Mouse (Mus musculus) stomach, embryonic 16.5 days (tissue): Measurements from ENCODE around the gene Draxin. TPM values are rescaled to one million over a fixed set of nuclear protein-coding genes. Genes with fewer than 3 reads are reported as not detected.

Experiments
- ATAC-seq: fragments of 200-750 bp; cut with Nextera tagmentation; 2 replicates; pipeline ENCODE4 v1.8.0; 2017; ENCODE audit warnings: moderate number of reproducible peaks, moderate TSS enrichment; ENCODE audit not compliant: insufficient read depth, low FRiP score
- H3K27ac ChIP-seq: fragments of 300-500 bp; sonication (generic); 2 replicates; pipeline ENCODE4 v1.5.1; 2014; ENCODE audit warnings: low read length
- H3K27me3 ChIP-seq: fragments of 300-500 bp; sonication (generic); 2 replicates; pipeline ENCODE4 v1.6.1; 2014; ENCODE audit warnings: low read length, control low read depth, mixed read lengths; ENCODE audit not compliant: control insufficient read depth, insufficient read depth
- H3K36me3 ChIP-seq: fragments of 300-500 bp; sonication (generic); 2 replicates; pipeline ENCODE4 v1.6.1; 2014; ENCODE audit warnings: low read length; ENCODE audit not compliant: control insufficient read depth, insufficient read depth
- H3K4me1 ChIP-seq: fragments of 300-500 bp; sonication (generic); 2 replicates; pipeline ENCODE4 v1.6.1; 2014; ENCODE audit warnings: low read length, control low read depth, mixed read lengths; ENCODE audit not compliant: control insufficient read depth, insufficient read depth
- H3K4me2 ChIP-seq: fragments of 300-500 bp; sonication (generic); 2 replicates; pipeline ENCODE4 v1.6.1; 2014; ENCODE audit warnings: low read depth, low read length, mixed read lengths
- H3K4me3 ChIP-seq: fragments of 300-500 bp; sonication (generic); replicated peaks from 2 replicates; pipeline ENCODE4 v1.5.1; 2014; ENCODE audit warnings: mild to moderate bottlenecking, low read length
- H3K9ac ChIP-seq: fragments of 300-500 bp; sonication (generic); 2 replicates; pipeline ENCODE4 v1.6.1; 2014; ENCODE audit warnings: low read length
- H3K9me3 ChIP-seq: fragments of 300-500 bp; sonication (generic); replicated peaks from 2 replicates; pipeline ENCODE4 v1.6.1; 2016; ENCODE audit warnings: low read length, control low read depth; ENCODE audit not compliant: control insufficient read depth
- WGBS: fragments of 180-500 bp; shearing (Covaris S2); extraction: QIAGEN DNeasy Blood & Tissue Kit; methylation state at CpG from one replicate; pipeline ENCODE4 v1.1.7; 2014; 5-methylcytosine and 5-hydroxymethylcytosine counted together
- polyA plus RNA-seq: library from polyadenylated mRNA; unstranded; fragments of >200 nt; fragmentation: Nextera tagmentation; extraction: Ambion mirVana; gene quantifications from 2 replicates; pipeline ENCODE4 v1.2.1, GENCODE M21; 2015

The Draxin gene
- polyA plus RNA-seq, 1 experiment from 2014 or later: 0.04 TPM

- Histone ChIP-seq H3K9me3 (no peaks in the 10 kb centered on the region), H3K36me3 (no peaks in the 10 kb centered on the region), H3K4me1 (peaks cover 9% of the 10 kb centered on the region; the same call in 1 of the 2 replicates), H3K27me3 (peaks cover 72% of the 10 kb centered on the region), H3K4me2 (no peak overlapping the region), H3K9ac (no peak overlapping the region), H3K27ac (no peak overlapping the region), H3K4me3 (no peak overlapping the region)
- no peak for ATAC-seq
- WGBS: 21% methylated on average over 4 of the region's 4 CpGs
These were observed 36.5 kb upstream of the Draxin start for GRCm38 (mm10) chr4:148166986-148167385.

- WGBS: 4% methylated on average over 10 of the region's 10 CpGs
- Histone ChIP-seq H3K27ac (no peak overlapping the region), H3K9ac (no peak overlapping the region), H3K4me3 (no peak overlapping the region), H3K4me1 (peaks cover 9% of the 10 kb centered on the region; the same call in 1 of the 2 replicates), H3K4me2 (no peak overlapping the region), H3K36me3 (no peaks in the 10 kb centered on the region), H3K9me3 (no peaks in the 10 kb centered on the region), H3K27me3 (peaks cover 73% of the 10 kb centered on the region)
- ATAC-seq: peak; percentile 38; the same call in 1 of the 2 replicates
These were observed 35.9 kb upstream of the Draxin start for GRCm38 (mm10) chr4:148166431-148166830.

- H3K27me3 ChIP-seq: peaks cover 78% of the 10 kb centered on the region
- no peak overlapping the region for H3K9ac ChIP-seq
- H3K4me3 ChIP-seq: no peak overlapping the region
- H3K4me2 ChIP-seq: no peak overlapping the region
- no peak for ATAC-seq
- no peak overlapping the region for H3K27ac ChIP-seq
- H3K9me3 ChIP-seq: no peaks in the 10 kb centered on the region
- H3K36me3 ChIP-seq: no peaks in the 10 kb centered on the region
- peaks cover 9% of the 10 kb centered on the region; the same call in 1 of the 2 replicates for H3K4me1 ChIP-seq
- WGBS: 7% methylated on average over 17 of the region's 17 CpGs
These were observed 35.1 kb upstream of the Draxin start for GRCm38 (mm10) chr4:148165551-148165950.

GRCm38 (mm10) chr4:148164461-148164860, 34.0 kb upstream of the Draxin start:
- WGBS: 2% methylated on average over 16 of the region's 16 CpGs
- peaks cover 9% of the 10 kb centered on the region; the same call in 1 of the 2 replicates for H3K4me1 ChIP-seq
- no peak overlapping the region for H3K27ac ChIP-seq
- H3K9me3 ChIP-seq: no peaks in the 10 kb centered on the region
- peak overlapping the region; percentile 30 for H3K4me3 ChIP-seq
- H3K9ac ChIP-seq: no peak overlapping the region
- H3K36me3 ChIP-seq: no peaks in the 10 kb centered on the region
- peaks cover 74% of the 10 kb centered on the region for H3K27me3 ChIP-seq
- no peak for ATAC-seq
- peak overlapping the region; percentile 54; the same call in 1 of the 2 replicates for H3K4me2 ChIP-seq

- H3K9me3 ChIP-seq: no peaks in the 10 kb centered on the region
- H3K36me3 ChIP-seq: no peaks in the 10 kb centered on the region
- no peak overlapping the region for H3K27ac ChIP-seq
- H3K4me1 ChIP-seq: peaks cover 12% of the 10 kb centered on the region
- no peak overlapping the region for H3K9ac ChIP-seq
- WGBS: under 1% methylated on average over 29 of the region's 29 CpGs
- H3K4me2 ChIP-seq: peak overlapping the region; percentile 54
- ATAC-seq: peak; percentile 39; the same call in 1 of the 2 replicates
- peaks cover 71% of the 10 kb centered on the region for H3K27me3 ChIP-seq
- H3K4me3 ChIP-seq: peak overlapping the region; percentile 30
These were observed 33.5 kb upstream of the Draxin start for GRCm38 (mm10) chr4:148164002-148164439.

GRCm38 (mm10) chr4:148160436-148161390, 30.2 kb upstream of the Draxin start, which contains the start of the genes Fbxo44 and Fbxo2:
Gene Fbxo44, minus strand, starts transcription at chr4:148160482.
Gene Fbxo2, plus strand, starts transcription at chr4:148160621.
- Histone ChIP-seq H3K4me1 (peaks cover 14% of the 10 kb centered on the region), H3K27me3 (peaks cover 54% of the 10 kb centered on the region), H3K9me3 (no peaks in the 10 kb centered on the region), H3K4me2 (peak within 1 kb of the TSS; percentile 99), H3K27ac (no peak within 1 kb of the TSS), H3K36me3 (no peaks in the 10 kb centered on the region), H3K9ac (peak within 1 kb of the TSS; percentile 79), H3K4me3 (peak within 1 kb of the TSS; percentile 65)
- WGBS: under 1% methylated on average over 43 of the region's 43 CpGs
- ATAC-seq: peak; percentile 59

- peaks cover 45% of the 10 kb centered on the region for H3K27me3 ChIP-seq
- no peaks in the 10 kb centered on the region for H3K36me3 ChIP-seq
- H3K4me2 ChIP-seq: peak overlapping the region; percentile 99
- H3K9ac ChIP-seq: peak overlapping the region; percentile 79
- WGBS: under 1% methylated on average over 51 of the region's 55 CpGs
- H3K27ac ChIP-seq: no peak overlapping the region
- H3K4me1 ChIP-seq: peaks cover 14% of the 10 kb centered on the region
- no peaks in the 10 kb centered on the region for H3K9me3 ChIP-seq
- H3K4me3 ChIP-seq: peak overlapping the region; percentile 65
- ATAC-seq: peak; percentile 90
These were observed 29.3 kb upstream of the Draxin start for GRCm38 (mm10) chr4:148159544-148160435.

- ATAC-seq: no peak
- Histone ChIP-seq H3K36me3 (no peaks in the 10 kb centered on the region), H3K4me3 (peak overlapping the region; percentile 65), H3K9ac (peak overlapping the region; percentile 79), H3K4me2 (peak overlapping the region; percentile 99), H3K4me1 (peaks cover 5% of the 10 kb centered on the region; the same call in 1 of the 2 replicates), H3K27me3 (peaks cover 34% of the 10 kb centered on the region), H3K9me3 (no peaks in the 10 kb centered on the region), H3K27ac (no peak overlapping the region)
- 37% methylated on average over 27 of the region's 27 CpGs for WGBS
These were observed 28.2 kb upstream of the Draxin start for GRCm38 (mm10) chr4:148158436-148159348.
